Mouse (Mus musculus): Measurements from ENCODE around the gene Clmn. TPM values are rescaled to one million over a fixed set of nuclear protein-coding genes. Genes with fewer than 3 reads are reported as not detected.

The Clmn gene
- polyA plus RNA-seq, 1 experiment from 2014 or later, result 2.0 TPM

- ATAC-seq, result no peak
- no peaks in the 10 kb centered on the region for H3K9me3 ChIP-seq (ENCODE audit: low read length)
- TF ChIP-seq EP300 (IDR thresholded peaks at IDR 0.05) (no peak), CTCF (IDR thresholded peaks at IDR 0.05) (no peak)
Observed at GRCm38 (mm10) chr12:104810923-104811443, 53.9 kb downstream of the Clmn start.

DNA sequence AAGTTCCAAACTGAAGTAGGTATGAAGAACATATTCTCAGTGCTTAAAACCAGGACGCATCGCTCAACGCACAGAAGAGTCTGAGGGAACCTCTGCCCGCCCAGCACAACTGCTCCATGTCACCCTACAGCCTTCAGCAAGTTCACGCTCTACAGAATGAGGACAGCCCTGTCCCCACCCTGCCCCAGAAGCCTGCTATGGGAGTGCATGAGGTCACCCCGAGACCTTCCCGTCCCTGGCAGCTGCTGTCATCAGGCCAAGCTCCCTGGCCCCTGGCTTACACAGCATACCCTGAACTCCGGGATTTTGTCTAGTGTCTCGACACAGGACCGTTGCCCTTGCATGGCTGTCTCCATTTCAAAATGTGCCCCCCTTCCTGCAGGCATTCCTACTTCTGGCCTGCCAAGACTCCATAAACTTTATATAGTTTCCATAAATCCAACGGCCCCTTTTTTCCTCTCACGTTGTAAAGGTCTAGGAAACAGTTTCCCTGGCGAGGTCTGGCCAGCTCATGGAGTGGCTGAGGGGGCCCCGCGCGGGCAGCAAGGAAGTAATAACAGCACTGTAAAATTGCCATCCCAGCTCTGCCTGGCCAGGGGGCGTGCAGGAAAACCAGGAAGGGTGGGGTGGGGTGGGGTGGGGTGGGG is 56.3 kb downstream of the Clmn start:
- 60% methylated on average over 17 of the region's 17 CpGs for WGBS
- DNase-seq (ENCODE audit: low spot score), result peak; percentile 16

More at GRCm38 (mm10) chr12:104810923-104811443, 53.9 kb downstream of the Clmn start:
- Histone ChIP-seq H3K27me3 (replicated peaks; ENCODE audit: insufficient read depth, low read length) (no peaks in the 10 kb centered on the region), H3K4me3 (ENCODE audit: low read depth, low read length) (no peak overlapping the region), H3K4me1 (ENCODE audit: insufficient read depth, low read depth, low read length) (no peaks in the 10 kb centered on the region), H3K36me3 (ENCODE audit: insufficient read depth, low read length) (no peaks in the 10 kb centered on the region), H3K4me2 (replicated peaks; ENCODE audit: low read depth, low read length) (no peak overlapping the region), H3K27ac (ENCODE audit: low read length) (no peak overlapping the region), H3K9ac (replicated peaks; ENCODE audit: low read depth) (no peak overlapping the region)
- 65% methylated on average over 7 of the region's 7 CpGs for WGBS
- DNase-seq (ENCODE audit: low spot score), result no peak

DNA sequence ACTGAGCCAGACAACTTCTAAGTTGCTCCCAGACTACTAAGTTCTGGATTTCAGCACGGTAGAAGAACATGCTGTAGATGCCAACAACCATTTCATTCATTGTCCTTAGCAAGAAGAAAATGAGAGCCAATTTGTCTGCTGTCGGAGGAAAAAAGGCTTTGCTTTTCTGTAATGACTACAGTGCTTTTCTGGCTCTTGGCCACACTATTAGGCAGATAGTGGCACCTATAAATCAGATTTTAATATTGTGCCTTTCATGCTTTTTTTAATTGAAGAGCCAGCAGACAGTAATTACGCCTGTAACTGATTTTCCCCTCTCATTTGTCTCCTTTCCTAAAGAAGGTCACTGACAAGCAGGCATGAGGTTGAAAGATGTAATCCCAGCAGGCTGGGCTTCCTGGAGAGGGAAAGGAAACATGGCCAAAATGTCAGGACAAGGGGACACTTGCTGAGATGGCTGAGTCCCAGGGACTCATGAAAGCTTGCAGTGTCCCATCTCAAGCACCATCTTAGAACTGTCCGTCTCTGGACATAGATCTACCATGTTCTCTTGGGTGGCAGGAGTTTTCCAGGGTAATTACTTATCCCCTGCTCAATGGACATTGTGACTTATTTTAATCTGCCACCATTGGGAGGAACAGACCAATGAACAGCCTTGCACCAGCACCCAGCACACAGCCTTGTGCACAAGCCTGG is 58.0 kb downstream of the Clmn start:
- no peaks in the 10 kb centered on the region; the same call in 1 of the 2 replicates for H3K4me1 ChIP-seq (ENCODE audit: insufficient read depth, low read depth, low read length)
- DNase-seq (ENCODE audit: low spot score) (no peak), ATAC-seq (no peak)
- no peak overlapping the region for H3K27ac ChIP-seq (ENCODE audit: low read length)
- no peak overlapping the region for H3K4me2 ChIP-seq (replicated peaks; ENCODE audit: low read depth, low read length)
- no peaks in the 10 kb centered on the region for H3K27me3 ChIP-seq (replicated peaks; ENCODE audit: insufficient read depth, low read length)
- no peak overlapping the region for H3K4me3 ChIP-seq (ENCODE audit: low read depth, low read length)
- TF ChIP-seq CTCF (IDR thresholded peaks at IDR 0.05) (no peak), EP300 (IDR thresholded peaks at IDR 0.05) (no peak)
- no peak overlapping the region for H3K9ac ChIP-seq (replicated peaks; ENCODE audit: low read depth)
- 65% methylated on average over 4 of the region's 4 CpGs for WGBS
- no peaks in the 10 kb centered on the region for H3K36me3 ChIP-seq (ENCODE audit: insufficient read depth, low read length)
- H3K9me3 ChIP-seq (ENCODE audit: low read length), result no peaks in the 10 kb centered on the region

More for the DNA sequence above, 56.3 kb downstream of the Clmn start:
- peak; percentile 52 for ATAC-seq
- Histone ChIP-seq H3K27me3 (replicated peaks; ENCODE audit: insufficient read depth, low read length) (no peaks in the 10 kb centered on the region), H3K9me3 (ENCODE audit: low read length) (no peaks in the 10 kb centered on the region), H3K4me2 (replicated peaks; ENCODE audit: low read depth, low read length) (no peak overlapping the region), H3K27ac (ENCODE audit: low read length) (no peak overlapping the region), H3K9ac (replicated peaks; ENCODE audit: low read depth) (no peak overlapping the region), H3K36me3 (ENCODE audit: insufficient read depth, low read length) (no peaks in the 10 kb centered on the region), H3K4me1 (ENCODE audit: insufficient read depth, low read depth, low read length) (no peaks in the 10 kb centered on the region), H3K4me3 (ENCODE audit: low read depth, low read length) (no peak overlapping the region)
- TF ChIP-seq CTCF (IDR thresholded peaks at IDR 0.05) (no peak), EP300 (IDR thresholded peaks at IDR 0.05) (no peak)

GRCm38 (mm10) chr12:104801494-104802260 is 63.2 kb downstream of the Clmn start:
- Histone ChIP-seq H3K27ac (ENCODE audit: low read length) (no peak overlapping the region), H3K4me3 (ENCODE audit: low read depth, low read length) (no peak overlapping the region), H3K4me1 (ENCODE audit: insufficient read depth, low read depth, low read length) (no peaks in the 10 kb centered on the region; the same call in 1 of the 2 replicates), H3K9ac (replicated peaks; ENCODE audit: low read depth) (no peak overlapping the region), H3K27me3 (replicated peaks; ENCODE audit: insufficient read depth, low read length) (no peaks in the 10 kb centered on the region), H3K36me3 (ENCODE audit: insufficient read depth, low read length) (no peaks in the 10 kb centered on the region), H3K4me2 (replicated peaks; ENCODE audit: low read depth, low read length) (no peak overlapping the region), H3K9me3 (ENCODE audit: low read length) (no peaks in the 10 kb centered on the region)
- WGBS, result 29% methylated on average over 9 of the region's 9 CpGs
- TF ChIP-seq EP300 (IDR thresholded peaks at IDR 0.05) (no peak), CTCF (IDR thresholded peaks at IDR 0.05) (no peak)
- ATAC-seq (no peak), DNase-seq (ENCODE audit: low spot score) (no peak)

DNA sequence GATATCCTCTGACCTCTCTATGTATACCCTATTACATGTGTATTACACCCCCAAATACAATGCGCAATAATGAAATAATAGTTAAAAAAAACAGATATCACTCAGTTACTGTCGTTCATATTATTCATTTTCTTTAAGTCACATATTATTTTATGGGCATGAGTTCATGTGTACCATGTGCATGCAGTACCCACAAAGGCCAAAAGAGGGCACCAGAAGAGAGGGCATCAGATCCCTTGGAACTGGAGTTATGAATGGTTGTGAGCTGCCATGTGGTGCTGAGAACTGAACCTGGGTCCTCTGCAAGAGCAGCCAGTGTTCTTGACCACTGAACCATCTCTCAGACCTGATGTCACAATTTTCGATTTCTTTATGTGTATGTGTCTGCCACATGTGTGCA is 65.5 kb downstream of the Clmn start:
- 94% methylated on average over 3 of the region's 3 CpGs for WGBS
- Histone ChIP-seq H3K27me3 (replicated peaks; ENCODE audit: insufficient read depth, low read length) (no peaks in the 10 kb centered on the region), H3K4me1 (ENCODE audit: insufficient read depth, low read depth, low read length) (no peaks in the 10 kb centered on the region; the same call in 1 of the 2 replicates), H3K27ac (ENCODE audit: low read length) (no peak overlapping the region), H3K9me3 (ENCODE audit: low read length) (no peaks in the 10 kb centered on the region), H3K4me3 (ENCODE audit: low read depth, low read length) (no peak overlapping the region), H3K36me3 (ENCODE audit: insufficient read depth, low read length) (no peaks in the 10 kb centered on the region), H3K9ac (replicated peaks; ENCODE audit: low read depth) (no peak overlapping the region), H3K4me2 (replicated peaks; ENCODE audit: low read depth, low read length) (no peak overlapping the region)
- TF ChIP-seq CTCF (IDR thresholded peaks at IDR 0.05) (peak; percentile 34), EP300 (IDR thresholded peaks at IDR 0.05) (no peak)
- DNase-seq (ENCODE audit: low spot score), result no peak
- ATAC-seq, result no peak

GRCm38 (mm10) chr12:104797905-104798304 is 67.0 kb downstream of the Clmn start:
- Histone ChIP-seq H3K36me3 (ENCODE audit: insufficient read depth, low read length) (no peaks in the 10 kb centered on the region), H3K27ac (ENCODE audit: low read length) (no peak overlapping the region), H3K4me2 (replicated peaks; ENCODE audit: low read depth, low read length) (no peak overlapping the region), H3K9me3 (ENCODE audit: low read length) (no peaks in the 10 kb centered on the region), H3K4me3 (ENCODE audit: low read depth, low read length) (no peak overlapping the region), H3K4me1 (ENCODE audit: insufficient read depth, low read depth, low read length) (no peaks in the 10 kb centered on the region; the same call in 1 of the 2 replicates), H3K27me3 (replicated peaks; ENCODE audit: insufficient read depth, low read length) (no peaks in the 10 kb centered on the region), H3K9ac (replicated peaks; ENCODE audit: low read depth) (no peak overlapping the region)
- TF ChIP-seq EP300 (IDR thresholded peaks at IDR 0.05), result no peak
- no peak for TF ChIP-seq CTCF (IDR thresholded peaks at IDR 0.05)
- ATAC-seq (no peak), DNase-seq (ENCODE audit: low spot score) (no peak)
- WGBS, result 95% methylated on average over 6 of the region's 6 CpGs
